Mouse (Mus musculus) retina, postnatal 1 day (tissue): ENCODE results near the gene Gm21954.

Experiments
- DNase-seq: peaks from one replicate; pipeline ENCODE4 v3.0.0-alpha.2; 2012

Gm21954 gene

DNA sequence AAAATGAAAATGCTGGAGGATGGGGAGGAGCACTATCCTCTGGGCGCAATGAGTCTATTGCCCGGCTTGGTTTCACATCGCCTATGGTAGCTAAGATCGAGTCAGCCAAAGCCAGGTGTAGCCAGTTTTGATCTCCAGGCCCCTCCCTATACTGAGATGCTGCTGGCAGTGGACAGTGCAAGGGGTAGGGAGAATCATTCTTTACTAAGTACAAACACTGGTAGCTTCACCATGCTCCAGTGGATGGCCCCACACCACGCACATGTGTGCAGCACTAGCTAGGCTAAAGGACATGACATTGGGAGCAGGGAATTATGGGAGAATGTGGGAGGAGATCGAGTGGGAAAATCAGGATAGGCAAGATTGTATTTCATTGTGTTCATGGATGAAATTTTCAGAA lies 53.2 kb downstream of the Gm21954 start:
- no peak for DNase-seq

DNA sequence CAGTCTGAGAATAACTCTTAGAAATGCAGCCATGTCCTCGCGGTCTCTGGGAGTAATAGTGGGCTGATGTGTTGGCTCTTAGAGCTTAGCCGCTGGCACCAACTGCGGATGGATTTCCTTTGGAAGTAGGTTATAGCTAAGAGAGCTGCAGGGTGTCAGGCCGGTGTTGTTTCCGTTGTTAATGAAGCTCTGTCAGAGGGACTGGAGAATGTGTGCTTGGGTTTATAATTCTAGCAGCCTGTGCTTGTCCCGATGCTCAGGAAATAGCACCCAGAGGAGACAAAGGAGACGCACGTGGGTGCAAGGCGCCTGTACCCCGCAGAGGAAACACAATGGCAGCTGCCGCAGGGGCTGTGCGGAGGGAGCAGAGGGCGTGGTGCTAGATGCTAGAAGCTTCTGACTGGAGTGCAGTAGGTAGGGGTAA lies 56.5 kb downstream of the Gm21954 start:
- peak; percentile 76 for DNase-seq
